Mouse (Mus musculus): ENCODE results near the gene Ptges2.

Gene Ptges2

GRCm38 (mm10) chr2:32375317-32375940, 20.3 kb upstream of the Ptges2 start:
- peak; percentile 63 for DNase-seq

GRCm38 (mm10) chr2:32376963-32377362, 18.7 kb upstream of the Ptges2 start:
- DNase-seq, result peak; percentile 62

GRCm38 (mm10) chr2:32380001-32380500, 15.6 kb upstream of the Ptges2 start:
- DNase-seq, result no peak

- no peak for DNase-seq
Observed at GRCm38 (mm10) chr2:32381141-32381774, 14.4 kb upstream of the Ptges2 start.

- DNase-seq, result peak; percentile 95
Observed at GRCm38 (mm10) chr2:32381775-32382223, 13.9 kb upstream of the Ptges2 start, which contains the start of gene 1110008P14Rik. TSS of gene 1110008P14Rik (minus strand) at chr2:32381938.

- no peak for DNase-seq
Observed at GRCm38 (mm10) chr2:32382689-32383088, 13.0 kb upstream of the Ptges2 start.

- no peak for DNase-seq
Observed at GRCm38 (mm10) chr2:32387706-32388490, 7.8 kb upstream of the Ptges2 start, which contains the start of gene Lcn2. TSS of gene Lcn2 (minus strand) at chr2:32388252.

- no peak for DNase-seq
Observed at GRCm38 (mm10) chr2:32389157-32389556, 6.5 kb upstream of the Ptges2 start.

GRCm38 (mm10) chr2:32390871-32391270, 4.8 kb upstream of the Ptges2 start:
- no peak for DNase-seq

- no peak for DNase-seq
Observed at GRCm38 (mm10) chr2:32392063-32392462, 3.6 kb upstream of the Ptges2 start.

GRCm38 (mm10) chr2:32394973-32395372, 723 bp upstream of the Ptges2 start:
- peak; percentile 42 for DNase-seq

GRCm38 (mm10) chr2:32395946-32396621, 388 bp downstream of the Ptges2 start:
- peak; percentile 94 for DNase-seq

GRCm38 (mm10) chr2:32396695-32397094, 999 bp downstream of the Ptges2 start:
- DNase-seq, result no peak

- peak; percentile 87 for DNase-seq
Observed at GRCm38 (mm10) chr2:32404663-32405062, 9.0 kb downstream of the Ptges2 start.

- no peak for DNase-seq
Observed at GRCm38 (mm10) chr2:32407144-32407824, 11.6 kb downstream of the Ptges2 start.

GRCm38 (mm10) chr2:32408429-32409424, 13.0 kb downstream of the Ptges2 start:
- DNase-seq, result no peak

- DNase-seq, result no peak
Observed at GRCm38 (mm10) chr2:32411407-32411806, 15.7 kb downstream of the Ptges2 start.

- DNase-seq, result no peak
Observed at GRCm38 (mm10) chr2:32412742-32413531, 17.2 kb downstream of the Ptges2 start.

- DNase-seq, result no peak
Observed at GRCm38 (mm10) chr2:32413936-32414335, 18.2 kb downstream of the Ptges2 start.

GRCm38 (mm10) chr2:32415801-32416200, 20.1 kb downstream of the Ptges2 start:
- DNase-seq, result no peak

Measured in right cerebral cortex, postnatal 25 days (tissue).